Mouse (Mus musculus) right cerebral cortex, adult 2 months (tissue): ENCODE measurements at regions not wholly inside any gene's neighbourhood (a gene's known extent, or its start where the extent isn't known, plus 50 kb on each side); places are given as distances from the start of the nearest gene placed in this dataset.
A peak's percentile ranks its signal among the peaks of the same experiment; 100 is the strongest.

Source experiments
- DNase-seq, 2 experiments: peaks; one replicate each; pipeline ENCODE4 v3.0.0; 2021 to 2022; ENCODE audit warnings: low spot score in 2 of 2

DNA sequence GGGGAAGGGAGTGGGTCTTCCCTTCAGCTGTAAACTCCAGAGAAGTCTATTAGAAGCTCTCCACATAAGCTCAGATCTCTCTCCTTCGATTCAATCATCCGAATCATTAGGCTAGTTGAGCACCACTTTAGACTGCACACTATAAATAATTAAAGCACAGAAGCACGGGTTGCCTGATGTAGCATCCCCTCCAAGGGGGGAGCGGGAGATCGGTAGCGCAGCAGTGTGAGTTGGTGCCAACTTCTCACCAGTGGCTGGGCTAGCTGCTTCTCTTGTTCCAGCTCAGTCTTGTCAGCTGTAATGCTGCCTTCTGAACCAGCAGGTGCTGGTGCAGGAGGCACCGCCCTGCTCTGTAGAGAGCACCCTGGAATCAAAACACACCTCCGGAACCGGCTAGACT is 78.6 kb downstream of the A830031A19Rik start:
- DNase-seq = no peak

- peak; percentile 34 to 36 for DNase-seq
These were observed 80.7 kb downstream of the A830031A19Rik start for GRCm38 (mm10) chr11:23994160-23994559.

DNA sequence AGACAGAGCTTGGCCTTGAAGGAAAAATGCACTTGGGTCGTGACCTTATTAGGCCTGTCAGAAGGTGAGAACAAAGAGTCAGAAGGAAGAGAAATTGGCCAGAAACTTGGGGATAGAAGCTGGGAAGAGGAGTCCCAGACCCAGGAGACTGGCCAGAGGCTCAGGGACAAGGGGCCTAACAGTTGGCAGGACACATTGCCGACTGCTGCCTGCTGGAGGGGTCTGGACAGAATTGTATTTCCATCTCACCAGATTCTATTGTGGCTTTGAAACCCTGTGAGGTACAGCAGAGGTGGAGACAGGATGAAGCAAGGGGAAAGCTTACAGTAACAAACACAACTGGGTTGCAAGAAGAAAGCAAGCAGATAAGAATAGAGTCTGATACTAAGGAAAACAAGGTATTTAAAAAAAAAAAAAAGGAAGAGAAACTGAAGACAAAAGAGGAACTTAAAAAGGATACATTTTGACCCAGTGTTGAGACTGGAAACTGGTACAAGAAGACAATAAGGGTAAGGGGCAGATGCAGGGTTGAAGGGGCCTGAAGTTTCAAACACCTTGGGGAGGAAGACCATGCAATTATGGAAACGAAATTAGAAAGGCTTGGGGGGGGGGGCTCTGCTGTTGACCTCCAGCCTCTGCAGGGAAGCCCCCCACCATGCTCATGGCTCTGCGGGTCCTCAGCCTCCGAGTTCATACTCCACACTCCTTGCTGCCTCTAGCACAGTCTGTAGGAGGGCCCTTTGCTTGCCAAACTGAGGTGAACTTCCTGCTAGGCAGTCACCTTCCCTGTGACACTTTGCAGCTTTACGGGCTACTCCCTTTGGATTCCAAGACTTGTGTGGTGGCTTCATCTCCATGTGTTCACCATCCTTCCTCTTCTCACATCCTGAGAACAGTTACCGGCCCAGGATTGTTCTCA is 87.1 kb downstream of the A830031A19Rik start:
- no peak for DNase-seq

GRCm38 (mm10) chr11:23985231-23985630 is 89.6 kb downstream of the A830031A19Rik start:
- DNase-seq = no peak

DNA sequence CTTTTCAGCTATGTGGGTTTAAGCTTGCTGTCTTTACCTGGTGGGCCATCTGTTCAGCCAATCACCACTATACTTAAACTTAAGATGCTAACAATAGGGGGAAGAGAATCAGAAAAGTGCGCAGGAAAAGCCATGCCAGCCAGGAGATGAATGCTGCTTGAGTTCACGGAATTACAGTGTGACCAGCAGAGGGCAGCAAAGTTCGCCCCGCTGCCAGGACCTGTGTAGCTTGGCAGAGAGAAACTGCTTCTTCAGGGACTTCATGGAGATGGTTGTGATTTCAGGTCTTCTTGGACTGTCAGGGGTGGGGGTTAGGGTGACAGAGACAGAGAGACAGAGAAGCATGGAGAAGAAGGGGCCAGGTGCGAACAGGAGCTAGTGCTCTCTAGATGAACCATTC is 84.3 kb upstream of the Papolg start:
- peak; percentile 86 to 88 for DNase-seq

- DNase-seq = peak; percentile 22 to 25
These were observed 83.2 kb upstream of the Papolg start for GRCm38 (mm10) chr11:23978300-23978699.

DNA sequence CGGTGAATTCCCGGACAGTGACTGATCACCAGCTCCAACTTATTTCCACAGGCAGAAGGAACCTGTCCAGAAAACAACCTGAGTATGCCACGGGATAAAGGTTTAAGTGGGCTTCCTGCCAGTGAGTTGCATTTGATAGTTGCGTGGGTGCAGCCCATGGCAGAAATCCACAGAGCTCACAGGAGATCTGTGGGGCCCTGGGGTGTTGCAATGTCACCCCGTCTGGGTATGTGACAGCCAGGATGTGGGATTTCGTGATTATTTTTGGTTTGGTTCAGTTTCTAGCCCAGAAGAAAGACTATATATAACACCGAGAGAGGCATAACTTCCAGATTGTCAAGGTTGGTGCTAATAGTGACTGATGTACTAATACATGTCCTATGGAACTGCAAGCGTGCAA is 82.0 kb upstream of the Papolg start:
- DNase-seq = peak; percentile 29 to 31

DNA sequence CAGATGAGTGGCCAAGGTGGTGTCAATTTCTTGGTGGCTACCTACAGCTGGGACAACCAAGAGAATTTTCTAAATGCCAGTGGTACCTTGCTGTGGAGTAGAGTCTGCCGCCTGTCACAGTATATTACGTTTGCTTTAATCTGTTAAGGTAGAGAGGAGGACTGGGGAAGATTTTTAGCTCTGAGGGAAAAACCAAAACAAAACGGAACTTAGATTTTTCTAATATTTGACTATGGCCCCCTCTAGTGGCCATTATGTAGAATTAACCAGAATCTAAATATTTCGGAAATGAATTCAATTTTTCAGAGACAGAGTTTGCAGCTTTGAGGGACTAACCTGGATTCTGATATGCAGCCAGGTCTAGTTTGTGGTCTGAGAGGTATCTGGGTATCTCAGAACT is 59.3 kb upstream of the Papolg start:
- DNase-seq = no peak

DNA sequence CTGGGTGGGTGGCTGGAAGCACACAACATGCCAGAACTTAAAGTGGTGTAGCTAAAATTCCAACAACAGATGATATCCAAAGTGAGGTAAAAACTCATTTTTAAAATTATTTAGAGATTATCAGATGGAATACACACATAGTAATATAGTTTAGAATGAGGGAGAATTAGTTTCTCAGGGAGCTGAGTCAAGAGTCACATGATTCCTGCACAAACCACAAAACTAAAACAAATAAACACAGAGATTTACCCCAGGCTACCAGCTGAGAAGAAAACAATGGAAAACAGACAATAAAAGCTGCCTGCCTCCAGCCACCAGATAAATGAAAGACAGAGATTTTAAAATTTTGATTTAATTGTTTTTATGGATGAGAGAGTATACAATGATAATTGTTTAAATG is 50.9 kb upstream of the Papolg start:
- no peak for DNase-seq
